Mouse (Mus musculus): ENCODE measurements around the gene Cux2. TPM values are rescaled to one million over a fixed set of nuclear protein-coding genes. Genes with fewer than 3 reads are reported as not detected.
"Not testable (repeated sequence)": the region's sequence is repeated elsewhere in the genome, so short reads cannot be mapped to it uniquely, and the experiment has no call there.

Cux2 gene
- polyA plus RNA-seq, 1 experiment from 2014 or later: 10.1 TPM

GRCm38 (mm10) chr5:121848035-121848519 lies 201.8 kb downstream of the Cux2 start:
- ATAC-seq (ENCODE audit: insufficient number of reproducible peaks, low FRiP score): peak; percentile 34
- Histone ChIP-seq H3K4me3 (peak overlapping the region; percentile 89), H3K9me3 (replicated peaks) (no peaks in the 10 kb centered on the region), H3K27me3 (replicated peaks) (peaks cover 14% of the 10 kb centered on the region), H3K9ac (peak overlapping the region; percentile 92), H3K36me3 (peaks cover 17% of the 10 kb centered on the region), H3K27ac (ENCODE audit: poor library complexity, severe bottlenecking) (peak overlapping the region; percentile 83), H3K4me1 (replicated peaks) (peaks cover 42% of the 10 kb centered on the region), H3K4me2 (peak overlapping the region; percentile 85)
- under 1% methylated on average over 17 of the region's 17 CpGs for WGBS

DNA sequence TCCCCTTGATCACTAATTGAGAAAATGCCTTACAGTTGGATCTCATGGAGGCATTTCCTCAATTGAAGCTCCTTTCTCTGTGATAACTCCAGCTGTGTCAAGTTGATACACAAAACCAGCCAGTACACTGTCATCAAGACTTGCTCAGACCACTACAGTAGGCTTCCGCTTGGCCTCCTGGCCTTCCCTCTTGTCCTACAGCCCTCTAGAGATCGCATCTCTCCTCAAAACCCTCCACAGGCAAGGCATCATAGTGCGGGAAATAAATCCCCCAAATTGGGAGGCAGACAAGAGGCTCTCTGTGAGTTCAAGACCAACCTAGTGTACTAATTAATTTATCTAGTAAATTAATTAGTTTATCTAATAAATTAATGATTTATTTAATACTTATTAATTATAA lies 202.6 kb downstream of the Cux2 start:
- Histone ChIP-seq H3K27me3 (replicated peaks) (peaks cover 15% of the 10 kb centered on the region), H3K4me1 (replicated peaks) (peaks cover 46% of the 10 kb centered on the region)
- not testable (repeated sequence) for H3K4me3 ChIP-seq; H3K36me3 ChIP-seq; ATAC-seq (ENCODE audit: insufficient number of reproducible peaks, low FRiP score); H3K27ac ChIP-seq (ENCODE audit: poor library complexity, severe bottlenecking); H3K4me2 ChIP-seq; H3K9me3 ChIP-seq (replicated peaks); H3K9ac ChIP-seq
- WGBS: 78% methylated on average over 3 of the region's 3 CpGs

- 67% methylated on average over 11 of the region's 11 CpGs for WGBS
- Histone ChIP-seq H3K4me2 (no peak overlapping the region), H3K27me3 (replicated peaks) (peaks cover 15% of the 10 kb centered on the region), H3K36me3 (no peaks in the 10 kb centered on the region; the same call in 1 of the 2 replicates), H3K9me3 (replicated peaks) (no peaks in the 10 kb centered on the region), H3K4me3 (no peak overlapping the region), H3K4me1 (replicated peaks) (peaks cover 40% of the 10 kb centered on the region), H3K27ac (ENCODE audit: poor library complexity, severe bottlenecking) (no peak overlapping the region), H3K9ac (no peak overlapping the region)
- ATAC-seq (ENCODE audit: insufficient number of reproducible peaks, low FRiP score): no peak
Observed at GRCm38 (mm10) chr5:121846322-121846721, 203.6 kb downstream of the Cux2 start.

GRCm38 (mm10) chr5:121845361-121845760 lies 204.5 kb downstream of the Cux2 start:
- no peak overlapping the region for H3K4me2 ChIP-seq
- peaks cover 31% of the 10 kb centered on the region for H3K4me1 ChIP-seq (replicated peaks)
- H3K9ac ChIP-seq: peak overlapping the region; percentile 10; the same call in 1 of the 2 replicates
- peaks cover 15% of the 10 kb centered on the region for H3K27me3 ChIP-seq (replicated peaks)
- no peak overlapping the region for H3K4me3 ChIP-seq
- WGBS: 21% methylated on average over 4 of the region's 4 CpGs
- H3K27ac ChIP-seq (ENCODE audit: poor library complexity, severe bottlenecking): no peak overlapping the region
- H3K9me3 ChIP-seq (replicated peaks): no peaks in the 10 kb centered on the region
- no peaks in the 10 kb centered on the region for H3K36me3 ChIP-seq
- no peak for ATAC-seq (ENCODE audit: insufficient number of reproducible peaks, low FRiP score)

GRCm38 (mm10) chr5:121843138-121843905 lies 206.6 kb downstream of the Cux2 start:
- peaks cover 15% of the 10 kb centered on the region for H3K27me3 ChIP-seq (replicated peaks)
- no peaks in the 10 kb centered on the region for H3K36me3 ChIP-seq
- peak overlapping the region; percentile 59 for H3K4me3 ChIP-seq
- H3K4me2 ChIP-seq: peak overlapping the region; percentile 88
- ATAC-seq (ENCODE audit: insufficient number of reproducible peaks, low FRiP score): no peak
- H3K9me3 ChIP-seq (replicated peaks): no peaks in the 10 kb centered on the region
- H3K4me1 ChIP-seq (replicated peaks): peaks cover 29% of the 10 kb centered on the region
- H3K27ac ChIP-seq (ENCODE audit: poor library complexity, severe bottlenecking): no peak overlapping the region
- WGBS: 14% methylated on average over 17 of the region's 17 CpGs
- no peak overlapping the region for H3K9ac ChIP-seq

DNA sequence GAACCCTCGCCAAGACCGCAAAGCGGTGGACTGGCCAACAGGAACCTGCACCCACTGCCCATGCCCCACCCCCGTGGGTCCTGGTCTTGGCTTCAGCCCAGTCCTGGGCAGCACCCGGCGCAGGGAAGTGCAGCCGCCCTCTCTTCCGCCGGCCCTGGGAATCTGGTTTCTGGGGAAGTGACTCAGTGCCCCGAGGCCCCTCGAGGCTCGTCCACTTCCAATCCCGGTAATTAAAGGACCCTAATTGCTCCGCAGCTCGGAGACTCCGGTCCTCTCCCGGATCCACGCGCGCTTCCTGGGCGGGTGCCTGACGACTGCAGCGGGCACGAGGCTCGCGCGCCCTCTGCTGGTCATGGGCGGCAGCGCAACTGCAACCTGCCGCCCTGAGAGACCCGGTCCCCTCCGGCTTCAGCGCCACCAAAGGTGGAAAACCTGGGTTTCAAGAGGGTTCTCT lies 207.2 kb downstream of the Cux2 start:
- peak; percentile 51; the same call in 1 of the 2 replicates for ATAC-seq (ENCODE audit: insufficient number of reproducible peaks, low FRiP score)
- WGBS: under 1% methylated on average over 33 of the region's 33 CpGs
- Histone ChIP-seq H3K4me1 (replicated peaks) (peaks cover 35% of the 10 kb centered on the region), H3K36me3 (no peaks in the 10 kb centered on the region), H3K9ac (peak overlapping the region; percentile 70), H3K4me3 (peak overlapping the region; percentile 59), H3K4me2 (peak overlapping the region; percentile 88), H3K9me3 (replicated peaks) (no peaks in the 10 kb centered on the region), H3K27me3 (replicated peaks) (peaks cover 15% of the 10 kb centered on the region), H3K27ac (ENCODE audit: poor library complexity, severe bottlenecking) (no peak overlapping the region)

DNA sequence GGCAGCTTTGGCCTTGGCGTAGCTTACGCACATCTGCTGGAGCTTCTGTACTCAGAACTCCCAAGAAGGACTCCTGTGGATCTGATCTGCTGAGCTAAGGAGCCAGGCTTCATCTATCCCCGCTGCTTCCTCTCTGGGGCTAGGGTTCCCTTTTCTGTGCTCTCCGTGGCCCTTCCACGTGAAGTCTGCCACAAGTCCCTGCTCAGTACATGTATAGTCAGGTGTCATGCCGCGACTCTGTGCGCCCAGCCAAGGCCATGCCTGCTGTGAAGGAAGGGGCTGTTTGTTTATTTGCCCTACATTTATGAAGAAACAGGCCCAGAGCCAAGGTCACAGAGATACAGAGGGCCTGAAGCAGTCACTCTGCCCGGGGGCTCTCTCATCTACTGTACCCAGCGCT lies 207.9 kb downstream of the Cux2 start:
- no peak overlapping the region for H3K27ac ChIP-seq (ENCODE audit: poor library complexity, severe bottlenecking)
- H3K9me3 ChIP-seq (replicated peaks): no peaks in the 10 kb centered on the region
- H3K4me1 ChIP-seq (replicated peaks): peaks cover 38% of the 10 kb centered on the region
- H3K27me3 ChIP-seq (replicated peaks): peaks cover 15% of the 10 kb centered on the region
- H3K4me2 ChIP-seq: 0 out of 2 replicates have a peak overlapping the region, but pooled peaks have one; percentile 88
- no peak overlapping the region for H3K9ac ChIP-seq
- 49% methylated on average over 10 of the region's 10 CpGs for WGBS
- H3K36me3 ChIP-seq: no peaks in the 10 kb centered on the region
- 0 out of 2 replicates have a peak overlapping the region, but pooled peaks have one; percentile 59 for H3K4me3 ChIP-seq
- no peak for ATAC-seq (ENCODE audit: insufficient number of reproducible peaks, low FRiP score)

DNA sequence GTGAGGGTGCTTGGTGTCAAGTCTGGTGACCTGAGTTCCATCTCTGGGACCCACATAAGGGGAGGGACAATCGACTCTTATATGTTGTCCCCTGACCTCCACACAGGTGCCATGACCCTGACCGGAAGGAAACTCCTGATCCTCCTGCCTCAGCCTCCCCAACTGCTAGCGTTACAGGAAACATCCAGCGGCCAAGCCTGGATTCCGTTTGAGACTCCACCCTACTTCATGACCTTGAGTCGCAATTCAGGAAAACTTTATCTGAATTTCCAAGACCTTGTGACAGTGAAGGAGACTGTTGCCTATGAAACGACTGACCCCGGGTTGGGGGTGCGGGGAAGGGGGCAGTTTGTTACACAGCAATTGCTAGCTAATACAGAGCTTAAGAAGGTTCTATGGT lies 208.4 kb downstream of the Cux2 start:
- Histone ChIP-seq H3K9ac (no peak overlapping the region), H3K9me3 (replicated peaks) (no peaks in the 10 kb centered on the region), H3K4me3 (no peak overlapping the region), H3K27ac (ENCODE audit: poor library complexity, severe bottlenecking) (no peak overlapping the region), H3K36me3 (no peaks in the 10 kb centered on the region), H3K4me2 (no peak overlapping the region), H3K27me3 (replicated peaks) (peaks cover 15% of the 10 kb centered on the region), H3K4me1 (replicated peaks) (peaks cover 38% of the 10 kb centered on the region)
- no peak for ATAC-seq (ENCODE audit: insufficient number of reproducible peaks, low FRiP score)
- 87% methylated on average over 9 of the region's 9 CpGs for WGBS

DNA sequence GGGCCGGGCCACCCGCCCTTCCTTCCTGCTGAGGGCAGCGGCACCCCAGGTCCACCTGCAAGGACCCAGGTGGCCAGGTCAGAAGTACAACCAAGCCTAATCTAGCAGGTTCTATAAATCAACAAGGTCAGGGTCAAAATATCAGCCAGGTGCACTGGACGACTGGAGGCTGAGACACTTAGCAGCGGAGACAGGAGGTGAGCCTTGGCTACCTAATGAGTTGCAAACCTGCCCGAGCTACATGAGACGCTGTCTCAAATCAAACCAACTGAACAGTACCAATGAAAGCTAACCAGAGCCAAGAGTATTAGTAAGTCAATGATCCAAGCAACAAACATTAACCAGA lies 210.8 kb downstream of the Cux2 start:
- H3K36me3 ChIP-seq: no peaks in the 10 kb centered on the region
- no peak for ATAC-seq (ENCODE audit: insufficient number of reproducible peaks, low FRiP score)
- H3K4me3 ChIP-seq: peak overlapping the region; percentile 85
- H3K27me3 ChIP-seq (replicated peaks): peaks cover 11% of the 10 kb centered on the region
- H3K9ac ChIP-seq: peak overlapping the region; percentile 75
- H3K9me3 ChIP-seq (replicated peaks): no peaks in the 10 kb centered on the region
- H3K4me2 ChIP-seq: peak overlapping the region; percentile 98
- H3K4me1 ChIP-seq (replicated peaks): peaks cover 52% of the 10 kb centered on the region
- H3K27ac ChIP-seq (ENCODE audit: poor library complexity, severe bottlenecking): peak overlapping the region; percentile 84
- WGBS: 26% methylated on average over 7 of the region's 7 CpGs

DNA sequence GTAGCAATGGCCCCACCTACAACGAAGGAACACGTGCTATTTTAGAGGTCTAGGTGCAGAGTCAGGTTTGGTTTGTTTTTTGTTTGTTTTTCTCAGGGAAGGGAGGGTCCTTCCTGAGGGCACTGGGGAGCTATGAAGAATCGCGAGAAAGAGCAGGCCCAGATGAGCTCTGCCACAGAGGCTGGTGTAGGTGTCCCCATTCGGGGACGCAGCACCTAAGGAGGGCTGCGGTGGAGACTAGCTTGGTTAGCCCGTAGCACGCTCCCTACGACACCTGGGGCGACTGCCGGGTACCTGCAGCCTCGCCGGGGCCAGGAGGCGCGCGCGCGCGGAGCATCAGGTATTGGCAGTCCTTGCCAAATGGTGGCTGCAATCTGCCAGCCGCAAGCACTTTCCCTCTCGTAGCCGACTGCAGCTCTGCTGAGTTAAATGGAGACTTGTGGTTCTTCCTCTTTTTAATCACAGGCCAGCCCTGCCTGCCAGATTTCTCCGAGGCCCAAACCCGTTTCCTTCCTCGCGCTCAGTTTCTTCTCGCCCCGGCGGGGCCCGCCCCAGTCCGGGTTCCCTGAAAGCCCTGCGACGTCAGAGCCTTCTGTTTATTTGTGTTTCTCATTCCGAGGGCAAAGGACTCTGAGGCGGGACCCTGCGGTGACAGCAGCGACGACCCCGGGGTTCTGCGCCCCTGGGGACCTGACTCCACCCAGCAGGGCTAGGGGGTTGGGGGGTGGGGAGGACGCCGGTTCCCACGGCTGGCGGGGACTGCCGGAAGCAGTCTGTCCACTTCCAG lies 211.4 kb downstream of the Cux2 start:
- H3K4me1 ChIP-seq (replicated peaks): peaks cover 53% of the 10 kb centered on the region
- H3K4me2 ChIP-seq: peak overlapping the region; percentile 98
- peaks cover 5% of the 10 kb centered on the region for H3K27me3 ChIP-seq (replicated peaks)
- H3K4me3 ChIP-seq: peak overlapping the region; percentile 85
- no peak for ATAC-seq (ENCODE audit: insufficient number of reproducible peaks, low FRiP score)
- no peaks in the 10 kb centered on the region for H3K9me3 ChIP-seq (replicated peaks)
- H3K27ac ChIP-seq (ENCODE audit: poor library complexity, severe bottlenecking): peak overlapping the region; percentile 84
- 1% methylated on average over 46 of the region's 46 CpGs for WGBS
- H3K9ac ChIP-seq: peak overlapping the region; percentile 75
- H3K36me3 ChIP-seq: no peaks in the 10 kb centered on the region

All from heart, embryonic 12.5 days (tissue).